In genomic region chr12:84204662-84205061, GRCm38 (mm10) we compare ENCODE assay signal across 17 mouse cellular contexts. TPM values are rescaled to one million over a fixed set of nuclear protein-coding genes. Genes with fewer than 3 reads are reported as not detected.
DNase-seq lines count a peak whose midpoint lies in the region; ATAC-seq and TF ChIP-seq lines count a peak whose summit lies in the region.
"Had no signal": no experiment of that assay in that cellular context is flagged by ENCODE, and none has a peak within 500 bp of the region (broad histone marks: within the 10 kb centered on the region; RNA-seq: fewer than 3 reads in every experiment).

No protein-coding gene starts in this region.

- H3K4me1 ChIP-seq in G1E (ENCODE audit: insufficient read depth, low read depth, low read length), result peaks cover 91% of the 10 kb centered on the region
- peaks cover 40% of the 10 kb centered on the region for H3K4me1 ChIP-seq in bone marrow, adult 2 months (ENCODE audit: control insufficient read depth, insufficient read depth, low read length)
- peaks cover 67 to 73% of the 10 kb centered on the region in 2 experiments for H3K4me1 ChIP-seq in liver, embryonic 14.5 days (replicated peaks; ENCODE audit: control insufficient read depth in 2 of 2, insufficient read depth in 2 of 2, low read length in 1 of 2)
- H3K4me1 ChIP-seq: midbrain, embryonic 12.5 days had no signal

- peak overlapping the region; percentile 79 for H3K4me2 ChIP-seq in liver, embryonic 14.5 days (ENCODE audit: low read depth)
- H3K4me2 ChIP-seq: embryonic facial prominence, embryonic 13.5 days; heart, embryonic 15.5 days; midbrain, embryonic 12.5 days had no signal

- no peaks in the 10 kb centered on the region for H3K27me3 ChIP-seq in G1E (ENCODE audit: insufficient read depth, low read length)
- no peaks in the 10 kb centered on the region for H3K27me3 ChIP-seq in liver, embryonic 14.5 days (ENCODE audit: control insufficient read depth, insufficient read depth, low read length)
- H3K27me3 ChIP-seq: CH12.LX; embryonic facial prominence, embryonic 13.5 days; heart, embryonic 15.5 days had no signal

- no peak for TF ChIP-seq CTCF in G1E (IDR thresholded peaks at IDR 0.05; ENCODE audit: low read depth, low read length)
- no peak for TF ChIP-seq CTCF in bone marrow, adult 2 months (IDR thresholded peaks at IDR 0.05; ENCODE audit: control insufficient read depth, insufficient read depth, low read length)
- no peak for TF ChIP-seq CTCF in liver, embryonic 14.5 days (IDR thresholded peaks at IDR 0.05; ENCODE audit: low read depth)

- ATAC-seq in G1E (ENCODE audit: extremely low read depth, insufficient number of reproducible peaks, low FRiP score, poor library complexity, severe bottlenecking), result peak; percentile 17; the same call in 1 of the 2 replicates
- peak; percentile 82 for ATAC-seq in liver, embryonic 14.5 days (ENCODE audit: insufficient read depth)
- ATAC-seq: forebrain, embryonic 14.5 days had no signal

- 74% methylated on average over 8 of the region's 8 CpGs for WGBS in bone marrow, adult 2 months
- WGBS in liver, embryonic 14.5 days (ENCODE audit: insufficient replicate concordance), result 18% methylated on average over 8 of the region's 8 CpGs

- H3K36me3 ChIP-seq in G1E (replicated peaks), result peaks cover 70% of the 10 kb centered on the region
- no peaks in the 10 kb centered on the region; the same call in 1 of the 2 replicates for H3K36me3 ChIP-seq in liver, embryonic 14.5 days (replicated peaks; ENCODE audit: control insufficient read depth, insufficient read depth, low read depth)
- H3K36me3 ChIP-seq: heart, embryonic 15.5 days; midbrain, embryonic 12.5 days had no signal

- H3K9me3 ChIP-seq in G1E (replicated peaks), result no peaks in the 10 kb centered on the region
- no peaks in the 10 kb centered on the region for H3K9me3 ChIP-seq in liver, embryonic 14.5 days (ENCODE audit: control insufficient read depth, low read length)
- H3K9me3 ChIP-seq: embryonic facial prominence, embryonic 13.5 days; heart, embryonic 15.5 days; midbrain, embryonic 12.5 days had no signal

- no peak for TF ChIP-seq POLR2A in bone marrow, adult 2 months (IDR thresholded peaks at IDR 0.05; ENCODE audit: borderline replicate concordance, control insufficient read depth, low read depth, low read length)

- peak overlapping the region; percentile 57; the same call in 1 of the 2 replicates for H3K4me3 ChIP-seq in G1E (ENCODE audit: low read depth, low read length)
- no peak overlapping the region for H3K4me3 ChIP-seq in bone marrow, adult 2 months (replicated peaks; ENCODE audit: control insufficient read depth, low read depth, low read length)
- H3K4me3 ChIP-seq in liver, embryonic 14.5 days (ENCODE audit: insufficient read depth in 1 of 2, low read depth in 2 of 2, low read length in 2 of 2), result peak overlapping the region in 1 of 2 experiments; percentile 45; a peak in 2 of 4 replicates
- H3K4me3 ChIP-seq: embryonic facial prominence, embryonic 13.5 days; heart, embryonic 15.5 days; midbrain, embryonic 12.5 days had no signal

- TF ChIP-seq EP300 in liver, embryonic 14.5 days (IDR thresholded peaks at IDR 0.05; ENCODE audit: low read depth), result peak; percentile 93

- peak; percentile 3 for DNase-seq in kidney, postnatal 14 days
- DNase-seq in kidney, postnatal 25 days, result no peak
- DNase-seq in G1E (ENCODE audit: low spot score), result peak; percentile 71
- DNase-seq in liver, embryonic 14.5 days (ENCODE audit: low read depth in 3 of 3, low spot score in 3 of 3), result peak; percentile 81 to 88 (median 82)
- DNase-seq in embryo, embryonic 10 days (ENCODE audit: low spot score), result no peak
- DNase-seq in urinary bladder, postnatal 25 days (ENCODE audit: low spot score), result no peak
- DNase-seq: cerebellum, postnatal 25 days; gastrocnemius, postnatal 14 days; kidney, postnatal 36 days; layer of hippocampus, postnatal 36 days had no signal

- H3K9ac ChIP-seq in liver, embryonic 14.5 days (replicated peaks), result peak overlapping the region; percentile 95
- H3K9ac ChIP-seq: embryonic facial prominence, embryonic 13.5 days; heart, embryonic 15.5 days; midbrain, embryonic 12.5 days had no signal

- H3K27ac ChIP-seq in bone marrow, adult 2 months (ENCODE audit: control insufficient read depth, insufficient read depth, low read depth, low read length, poor library complexity), result peak overlapping the region; percentile 71
- H3K27ac ChIP-seq in liver, embryonic 14.5 days, result peak overlapping the region; percentile 100
- H3K27ac ChIP-seq: embryonic facial prominence, embryonic 13.5 days; heart, embryonic 15.5 days; midbrain, embryonic 12.5 days had no signal

RNA-seq across cellular contexts. Expression of gene Elmsan1, which starts 14.0 kb away (rescaled TPM):
- 66.7 and 72.7 TPM in 2 replicates for total RNA-seq in G1E (2014; fragmentation: Nextera tagmentation)
- 21.0 and 21.4 TPM in 2 replicates for total RNA-seq in G1E (2017)
- polyA plus RNA-seq in G1E (2012), result 125 and 140 TPM in 2 replicates
- 12.5 and 20.0 TPM in 2 replicates for polyA plus RNA-seq in bone marrow, adult 2 months (2011; ENCODE audit: insufficient read depth, insufficient read length, low replicate concordance, missing spikeins)
- 3.9 and 4.3 TPM in 2 replicates for polyA plus RNA-seq in liver, embryonic 14.5 days (2012; rRNA removed)
- polyA plus RNA-seq in liver, embryonic 14.5 days (2014; fragmentation: Nextera tagmentation; extraction: Ambion mirVana), result 4.5 and 5.1 TPM in 2 replicates

RNA-seq across cellular contexts. Expression of gene Pnma1, which starts 56.4 kb away (rescaled TPM):
- 0.58 and 0.83 TPM in 2 replicates for total RNA-seq in G1E (2014; fragmentation: Nextera tagmentation)
- 0.76 and 1.5 TPM in 2 replicates for total RNA-seq in G1E (2017)
- polyA plus RNA-seq in G1E (2012), result 0.14 TPM in 2 replicates
- polyA plus RNA-seq in bone marrow, adult 2 months (2011; ENCODE audit: insufficient read depth, insufficient read length, low replicate concordance, missing spikeins), result 1.8 and 2.8 TPM in 2 replicates
- 0.09 and 0.10 TPM in 2 replicates for polyA plus RNA-seq in liver, embryonic 14.5 days (2012; rRNA removed)
- polyA plus RNA-seq in liver, embryonic 14.5 days (2014; fragmentation: Nextera tagmentation; extraction: Ambion mirVana), result 0.05 and 0.11 TPM in 2 replicates
- polyA plus RNA-seq: liver, adult 2 months had no signal

Comparison
In these comparisons a context has a peak if more than half of its experiments do, and no peak if none do; other contexts are left out.
1. DNase-seq: peak in kidney, postnatal 14 days (single experiment), G1E (single experiment) and liver, embryonic 14.5 days (3 of 3); none in kidney, postnatal 25 days (0 of 2), embryo, embryonic 10 days (single experiment) and urinary bladder, postnatal 25 days (single experiment).